Mouse (Mus musculus) cerebellum, adult 8-10 months (tissue): ENCODE results near the gene Emsy.

Experiments
- DNase-seq: peaks from one replicate; pipeline ENCODE4 v3.0.0; 2022

The Emsy gene

GRCm38 (mm10) chr7:98574271-98574670 lies 82.3 kb downstream of the Emsy start:
- DNase-seq: no peak

- no peak for DNase-seq
Observed at GRCm38 (mm10) chr7:98573231-98573781, 83.3 kb downstream of the Emsy start.

- no peak for DNase-seq
Observed at GRCm38 (mm10) chr7:98572223-98572868, 84.2 kb downstream of the Emsy start.

GRCm38 (mm10) chr7:98570824-98571505 lies 85.6 kb downstream of the Emsy start:
- no peak for DNase-seq

- DNase-seq: no peak
Observed at GRCm38 (mm10) chr7:98567056-98567455, 89.5 kb downstream of the Emsy start.

GRCm38 (mm10) chr7:98564607-98565364 lies 91.8 kb downstream of the Emsy start:
- no peak for DNase-seq

- DNase-seq: no peak
Observed at GRCm38 (mm10) chr7:98563991-98564390, 92.6 kb downstream of the Emsy start.

- no peak for DNase-seq
Observed at GRCm38 (mm10) chr7:98562966-98563365, 93.6 kb downstream of the Emsy start.

- DNase-seq: no peak
Observed at GRCm38 (mm10) chr7:98562186-98562585, 94.4 kb downstream of the Emsy start.

- DNase-seq: no peak
Observed at GRCm38 (mm10) chr7:98561556-98562164, 94.9 kb downstream of the Emsy start.

- no peak for DNase-seq
Observed at GRCm38 (mm10) chr7:98558128-98558921, 98.3 kb downstream of the Emsy start.

- no peak for DNase-seq
Observed at GRCm38 (mm10) chr7:98556767-98557394, 99.7 kb downstream of the Emsy start.

GRCm38 (mm10) chr7:98551041-98551440 lies 105.5 kb downstream of the Emsy start:
- no peak for DNase-seq

GRCm38 (mm10) chr7:98550596-98550995 lies 106.0 kb downstream of the Emsy start:
- no peak for DNase-seq

- no peak for DNase-seq
Observed at GRCm38 (mm10) chr7:98548839-98549238, 107.7 kb downstream of the Emsy start.

- no peak for DNase-seq
Observed at GRCm38 (mm10) chr7:98544556-98544955, 112.0 kb downstream of the Emsy start.

GRCm38 (mm10) chr7:98543853-98544370 lies 112.7 kb downstream of the Emsy start:
- DNase-seq: no peak

- no peak for DNase-seq
Observed at GRCm38 (mm10) chr7:98542731-98543142, 113.8 kb downstream of the Emsy start.

GRCm38 (mm10) chr7:98542267-98542666 lies 114.3 kb downstream of the Emsy start:
- DNase-seq: no peak

- no peak for DNase-seq
Observed at GRCm38 (mm10) chr7:98541564-98541963, 115.0 kb downstream of the Emsy start.

GRCm38 (mm10) chr7:98540879-98541278 lies 115.7 kb downstream of the Emsy start:
- DNase-seq: no peak
